Mouse (Mus musculus): ENCODE results near the gene Acvr2a. TPM values are rescaled to one million over a fixed set of nuclear protein-coding genes. Genes with fewer than 3 reads are reported as not detected.
"Not testable (repeated sequence)": the region's sequence is repeated elsewhere in the genome, so short reads cannot be mapped to it uniquely, and the experiment has no call there.

Acvr2a gene
- polyA plus RNA-seq, 1 experiment, result 4.8 TPM

DNA sequence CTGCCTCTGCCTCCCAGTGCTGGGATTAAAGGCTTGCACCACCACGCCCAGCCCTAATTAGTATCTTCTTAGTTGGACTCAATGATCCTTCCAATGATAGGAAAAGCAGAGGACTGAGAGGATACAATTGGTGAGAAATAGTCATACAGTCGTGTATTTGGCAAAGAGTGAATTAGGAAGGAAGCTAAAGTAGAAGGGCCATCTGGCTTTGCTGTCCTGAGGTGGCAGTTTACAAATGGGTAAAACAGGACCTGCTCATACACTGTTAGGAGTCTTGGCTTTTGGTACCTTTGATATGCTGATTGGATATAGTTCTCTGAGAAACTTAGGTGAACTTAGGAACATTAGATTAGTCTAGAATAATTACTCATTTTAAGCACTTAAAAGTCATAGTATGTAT lies 16.6 kb downstream of the Acvr2a start:
- no peaks in the 10 kb centered on the region for H3K36me3 ChIP-seq (ENCODE audit: control insufficient read depth, insufficient read depth, low read length)
- no peak overlapping the region for H3K27ac ChIP-seq (ENCODE audit: insufficient read depth, low read depth, low read length)
- H3K4me1 ChIP-seq (ENCODE audit: control insufficient read depth, insufficient read depth, insufficient read length, low read length), result no peaks in the 10 kb centered on the region; the same call in 1 of the 2 replicates
- H3K27me3 ChIP-seq (ENCODE audit: control insufficient read depth, insufficient read depth, low read length), result no peaks in the 10 kb centered on the region
- WGBS, result 82% methylated on average over 2 of the region's 2 CpGs
- H3K4me3 ChIP-seq (ENCODE audit: low read depth, low read length), result no peak overlapping the region
- TF ChIP-seq CTCF (IDR thresholded peaks at IDR 0.05; ENCODE audit: extremely low read depth, insufficient read length, insufficient replicate concordance, low read depth, low read length) (no peak), POLR2A (IDR thresholded peaks at IDR 0.05; ENCODE audit: low read depth, low read length) (no peak)

DNA sequence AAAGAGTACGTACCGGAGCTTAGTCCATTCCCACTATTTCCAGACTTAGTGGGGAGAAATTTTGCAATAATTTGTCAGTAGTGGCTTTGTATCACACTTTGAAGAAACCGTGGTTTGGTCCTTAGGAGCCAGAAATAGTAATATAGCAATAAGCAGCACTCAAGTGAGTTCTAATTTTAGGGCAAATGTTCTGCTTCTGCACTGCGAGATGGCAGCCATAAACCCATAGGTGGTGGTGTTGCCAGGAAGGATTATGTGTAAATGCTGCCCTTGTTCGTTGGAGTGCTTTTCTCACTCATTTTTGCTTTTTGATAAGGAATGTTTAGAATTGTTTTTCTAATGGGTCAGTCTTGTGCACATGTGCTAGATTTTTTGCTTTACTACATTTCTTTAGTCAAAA lies 18.4 kb downstream of the Acvr2a start:
- Histone ChIP-seq H3K36me3 (ENCODE audit: control insufficient read depth, insufficient read depth, low read length) (no peaks in the 10 kb centered on the region), H3K4me3 (ENCODE audit: low read depth, low read length) (no peak overlapping the region), H3K4me1 (ENCODE audit: control insufficient read depth, insufficient read depth, insufficient read length, low read length) (no peaks in the 10 kb centered on the region), H3K27ac (ENCODE audit: insufficient read depth, low read depth, low read length) (no peak overlapping the region), H3K27me3 (ENCODE audit: control insufficient read depth, insufficient read depth, low read length) (no peaks in the 10 kb centered on the region)
- WGBS, result 73% methylated on average over 5 of the region's 5 CpGs
- TF ChIP-seq CTCF (IDR thresholded peaks at IDR 0.05; ENCODE audit: extremely low read depth, insufficient read length, insufficient replicate concordance, low read depth, low read length), result no peak
- TF ChIP-seq POLR2A (IDR thresholded peaks at IDR 0.05; ENCODE audit: low read depth, low read length), result no peak

DNA sequence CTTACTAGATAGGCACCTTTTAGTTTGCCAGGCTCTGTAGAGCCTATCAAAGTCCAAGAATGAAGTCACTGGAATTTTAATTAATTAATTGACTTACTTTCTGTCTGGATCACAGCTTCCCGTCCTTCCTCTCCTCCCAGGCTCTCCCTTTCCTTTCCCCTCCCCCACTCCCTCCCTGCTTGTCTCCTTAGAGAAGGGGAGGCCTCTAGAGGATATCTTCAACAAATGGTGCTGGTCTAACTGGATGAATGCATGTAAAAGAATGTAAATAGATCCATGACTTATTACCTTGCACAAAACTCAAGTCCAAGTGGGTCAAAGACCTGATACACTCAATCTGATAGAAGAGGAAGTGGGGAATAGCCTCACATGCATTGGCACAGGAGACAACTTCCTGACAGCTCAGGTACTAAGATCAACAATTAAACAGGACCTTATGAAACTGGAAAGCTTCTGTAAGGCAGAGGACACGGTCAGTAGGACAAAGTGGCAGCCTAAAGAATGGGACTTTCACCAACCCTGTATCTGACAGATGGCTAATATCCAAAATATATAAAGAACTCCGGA lies 20.1 kb downstream of the Acvr2a start:
- no peak overlapping the region for H3K27ac ChIP-seq (ENCODE audit: insufficient read depth, low read depth, low read length)
- no peak overlapping the region for H3K4me3 ChIP-seq (ENCODE audit: low read depth, low read length)
- 28% methylated on average over 3 of the region's 3 CpGs for WGBS
- no peaks in the 10 kb centered on the region for H3K36me3 ChIP-seq (ENCODE audit: control insufficient read depth, insufficient read depth, low read length)
- 0 out of 2 replicates have a peak, but pooled peaks cover 2% of the 10 kb centered on the region for H3K4me1 ChIP-seq (ENCODE audit: control insufficient read depth, insufficient read depth, insufficient read length, low read length)
- TF ChIP-seq CTCF (IDR thresholded peaks at IDR 0.05; ENCODE audit: extremely low read depth, insufficient read length, insufficient replicate concordance, low read depth, low read length), result no peak
- TF ChIP-seq POLR2A (IDR thresholded peaks at IDR 0.05; ENCODE audit: low read depth, low read length), result no peak
- no peaks in the 10 kb centered on the region for H3K27me3 ChIP-seq (ENCODE audit: control insufficient read depth, insufficient read depth, low read length)

DNA sequence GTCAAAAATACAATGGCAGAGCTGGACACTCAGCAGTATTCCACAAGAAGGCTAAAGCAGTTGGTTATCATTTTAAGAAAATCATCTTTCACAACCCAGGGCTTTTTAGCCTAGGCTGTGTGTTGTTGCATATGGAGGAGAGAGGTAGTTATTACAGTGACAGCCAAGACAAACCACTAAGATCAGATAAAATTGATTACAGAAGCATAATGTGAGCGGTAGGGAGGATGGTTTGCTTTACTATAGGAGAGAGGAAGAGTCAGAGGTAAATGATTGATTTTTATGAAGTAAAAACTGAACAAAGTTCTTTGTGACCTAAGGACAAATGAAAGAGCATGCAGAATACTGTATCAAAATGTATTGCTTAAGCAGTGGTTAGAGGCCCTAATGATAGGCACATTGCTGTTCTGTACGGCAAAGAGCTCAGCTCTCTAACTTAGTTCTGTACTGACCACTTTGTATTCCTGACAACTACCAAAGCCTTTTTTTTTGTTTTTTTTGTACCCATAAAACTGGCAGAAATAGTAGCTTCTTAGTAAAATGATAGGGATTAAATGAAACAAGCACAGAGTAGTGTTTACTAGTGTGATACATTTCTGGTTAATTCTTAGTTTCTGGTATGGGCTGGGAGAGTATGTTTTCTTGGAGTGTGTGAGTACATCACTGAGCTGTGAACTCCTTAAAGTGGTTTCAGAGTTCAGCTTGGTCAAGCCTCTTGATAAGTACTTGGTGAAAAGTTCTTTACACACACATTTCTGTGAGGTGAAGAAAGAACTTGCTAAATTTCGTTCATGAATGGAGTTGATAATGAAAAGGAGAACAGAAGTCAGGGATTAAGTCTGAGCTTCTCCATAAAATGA lies 27.9 kb downstream of the Acvr2a start:
- Histone ChIP-seq H3K27ac (ENCODE audit: insufficient read depth, low read depth, low read length) (peak overlapping the region; percentile 29; the same call in 1 of the 2 replicates), H3K4me3 (ENCODE audit: low read depth, low read length) (no peak overlapping the region), H3K27me3 (ENCODE audit: control insufficient read depth, insufficient read depth, low read length) (no peaks in the 10 kb centered on the region), H3K4me1 (ENCODE audit: control insufficient read depth, insufficient read depth, insufficient read length, low read length) (peaks cover 2% of the 10 kb centered on the region; the same call in 1 of the 2 replicates), H3K36me3 (ENCODE audit: control insufficient read depth, insufficient read depth, low read length) (no peaks in the 10 kb centered on the region)
- 32% methylated on average over 3 of the region's 3 CpGs for WGBS
- TF ChIP-seq POLR2A (IDR thresholded peaks at IDR 0.05; ENCODE audit: low read depth, low read length) (no peak), CTCF (IDR thresholded peaks at IDR 0.05; ENCODE audit: extremely low read depth, insufficient read length, insufficient replicate concordance, low read depth, low read length) (no peak)

DNA sequence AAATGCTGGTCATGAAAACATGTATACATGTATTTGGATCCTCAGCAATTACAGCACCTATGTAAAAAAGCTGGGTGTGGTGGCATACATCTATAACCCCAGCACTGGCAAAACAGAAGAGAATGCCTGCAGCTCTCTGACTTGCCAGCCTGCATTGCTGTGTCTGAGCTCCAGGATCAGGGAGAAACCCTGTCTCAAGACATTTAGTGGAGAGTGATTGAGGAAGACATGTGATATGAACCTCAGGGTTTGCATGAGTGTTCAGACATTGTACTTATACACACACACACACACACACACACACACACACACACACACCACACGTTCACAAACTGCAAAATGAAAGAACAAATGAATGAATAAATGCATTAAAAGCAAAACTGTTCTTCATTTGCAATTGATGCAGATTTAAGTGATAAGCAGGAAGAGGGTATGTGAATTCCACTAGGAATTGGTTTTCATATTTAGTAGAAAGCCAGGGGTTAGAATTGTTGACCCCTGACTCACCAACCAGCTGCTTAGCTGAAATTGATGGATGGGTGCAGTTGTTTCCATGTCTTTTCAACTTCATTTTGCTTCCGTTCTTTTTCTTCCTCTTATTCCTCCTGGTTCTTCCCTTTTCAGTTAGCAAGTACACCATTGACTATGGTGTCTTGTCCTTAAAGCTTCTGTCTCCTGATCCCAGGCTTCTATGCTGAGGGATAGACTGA lies 32.9 kb downstream of the Acvr2a start:
- Histone ChIP-seq H3K36me3 (ENCODE audit: control insufficient read depth, insufficient read depth, low read length) (no peaks in the 10 kb centered on the region), H3K4me3 (ENCODE audit: low read depth, low read length) (no peak overlapping the region), H3K27ac (ENCODE audit: insufficient read depth, low read depth, low read length) (no peak overlapping the region), H3K27me3 (ENCODE audit: control insufficient read depth, insufficient read depth, low read length) (no peaks in the 10 kb centered on the region), H3K4me1 (ENCODE audit: control insufficient read depth, insufficient read depth, insufficient read length, low read length) (no peaks in the 10 kb centered on the region)
- TF ChIP-seq CTCF (IDR thresholded peaks at IDR 0.05; ENCODE audit: extremely low read depth, insufficient read length, insufficient replicate concordance, low read depth, low read length), result no peak
- no peak for TF ChIP-seq POLR2A (IDR thresholded peaks at IDR 0.05; ENCODE audit: low read depth, low read length)
- WGBS, result 70% methylated on average over 2 of the region's 2 CpGs

DNA sequence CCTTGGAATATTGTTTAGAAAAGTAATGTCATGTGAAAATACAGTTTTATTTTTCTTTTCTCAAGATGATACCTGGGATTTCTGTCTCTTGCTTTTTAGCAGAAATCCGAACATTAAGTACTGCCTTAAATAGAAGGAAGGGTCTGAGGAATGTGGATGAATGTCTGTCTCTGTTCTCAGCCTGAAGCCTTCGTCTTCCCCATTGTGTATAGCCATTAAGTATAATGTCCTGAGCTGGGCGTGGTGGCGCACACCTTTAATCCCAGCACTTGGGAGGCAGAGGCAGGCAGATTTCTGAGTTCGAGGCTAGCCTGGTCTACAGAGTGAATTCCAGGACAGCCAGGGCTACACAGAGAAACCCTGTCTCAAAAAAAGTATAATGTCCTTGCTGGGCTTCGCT lies 51.7 kb downstream of the Acvr2a start:
- H3K27ac ChIP-seq (ENCODE audit: insufficient read depth, low read depth, low read length); H3K27me3 ChIP-seq (ENCODE audit: control insufficient read depth, insufficient read depth, low read length): not testable (repeated sequence)
- WGBS, result 94% methylated on average over 6 of the region's 6 CpGs

More for the DNA sequence above, 51.7 kb downstream of the Acvr2a start:
- not testable (repeated sequence) for H3K36me3 ChIP-seq (ENCODE audit: control insufficient read depth, insufficient read depth, low read length); H3K4me3 ChIP-seq (ENCODE audit: low read depth, low read length); H3K4me1 ChIP-seq (ENCODE audit: control insufficient read depth, insufficient read depth, insufficient read length, low read length)
